Mouse (Mus musculus) gastrocnemius, adult 2 months (tissue): ENCODE data around the gene Gm20388. TPM values are rescaled to one million over a fixed set of nuclear protein-coding genes. Genes with fewer than 3 reads are reported as not detected.

Experiments used
- DNase-seq: peaks from one replicate; pipeline ENCODE4 v3.0.0; 2022
- H3K27ac ChIP-seq: fragments of 200-600 bp; 2 replicates; pipeline ENCODE4 v1.8.1; 2022; ENCODE audit warnings: mild to moderate bottlenecking
- H3K4me3 ChIP-seq: fragments of 200-600 bp; 2 replicates; pipeline ENCODE4 v1.8.1; 2022; ENCODE audit warnings: mild to moderate bottlenecking, moderate library complexity
- CTCF ChIP-seq: fragments of 200-600 bp; IDR thresholded peaks from 2 replicates; pipeline ENCODE4 v1.8.1; 2022; ENCODE audit warnings: antibody characterized with exemption, mild to moderate bottlenecking, moderate library complexity
- intact Hi-C: fragments of 180-260 bp; cut with DNase I; formaldehyde crosslinking; loops from one replicate; pipeline ENCODE4 v1.15.1; 2025
- total RNA-seq, 2 experiments: library from RNA; stranded (reverse); gene quantifications; 2 replicates each; pipeline ENCODE4 v1.2.3; 2021

Gm20388 gene
- total RNA-seq, 2 experiments from 2014 or later = 6.1 to 15.0 TPM

- H3K27ac ChIP-seq = no peak overlapping the region
- H3K4me3 ChIP-seq = no peak overlapping the region
- TF ChIP-seq CTCF = no peak
- DNase-seq = no peak
- intact Hi-C loops = no loop called here
These were observed 1066.5 kb downstream of the Gm20388 start for GRCm38 (mm10) chr8:120977131-120977530.

GRCm38 (mm10) chr8:120979210-120979609 lies 1068.6 kb downstream of the Gm20388 start:
- no peak for DNase-seq
- intact Hi-C loops = no loop called here
- no peak for TF ChIP-seq CTCF
- H3K4me3 ChIP-seq = no peak overlapping the region
- no peak overlapping the region for H3K27ac ChIP-seq

DNA sequence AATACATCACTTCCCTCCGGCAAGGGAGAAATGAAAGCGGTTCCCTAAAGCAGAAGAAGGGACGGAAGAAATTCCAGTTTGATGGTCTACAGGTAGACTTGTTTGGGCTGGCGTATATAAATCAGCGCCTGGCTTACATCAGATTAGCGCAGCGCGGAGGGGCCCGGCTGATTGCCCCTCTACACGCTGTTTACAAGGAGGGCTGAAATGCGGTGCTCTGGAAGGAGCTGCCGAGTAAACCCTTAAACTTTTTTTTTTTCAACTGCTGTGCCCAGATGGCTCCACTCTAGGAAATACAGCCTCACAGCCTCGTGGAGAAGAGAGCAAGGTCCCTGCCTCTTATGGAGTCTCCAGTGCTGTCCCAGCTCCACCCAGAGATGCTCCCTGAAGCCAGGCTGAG lies 1070.3 kb downstream of the Gm20388 start:
- no peak for TF ChIP-seq CTCF
- H3K27ac ChIP-seq = no peak overlapping the region
- intact Hi-C loops = no loop called here
- H3K4me3 ChIP-seq = no peak overlapping the region
- no peak for DNase-seq

GRCm38 (mm10) chr8:120984888-120985287 lies 1074.2 kb downstream of the Gm20388 start:
- H3K27ac ChIP-seq = no peak overlapping the region
- intact Hi-C loops = no loop called here
- H3K4me3 ChIP-seq = no peak overlapping the region
- TF ChIP-seq CTCF = no peak
- no peak for DNase-seq

DNA sequence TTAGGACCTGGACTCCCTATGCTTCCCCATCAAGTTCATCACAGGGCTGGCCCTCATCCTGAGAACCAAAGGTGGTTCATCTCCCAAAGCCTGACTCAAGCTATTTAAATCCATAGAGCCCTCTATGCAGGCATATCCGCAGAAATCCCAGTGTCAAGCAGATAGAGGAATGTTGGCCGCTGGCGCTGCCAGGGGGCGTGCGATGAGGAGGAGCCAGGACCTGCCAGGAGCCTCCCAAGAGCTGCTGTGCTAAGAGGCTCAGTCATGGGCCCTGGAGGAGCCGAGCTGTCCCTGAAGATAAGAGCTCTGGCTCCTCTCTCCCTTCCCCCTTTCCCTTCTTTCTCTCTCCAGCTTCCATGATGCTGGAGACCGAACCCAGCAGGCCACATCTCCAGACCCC lies 1075.4 kb downstream of the Gm20388 start:
- Histone ChIP-seq H3K27ac (no peak overlapping the region), H3K4me3 (no peak overlapping the region)
- DNase-seq = no peak
- intact Hi-C loops = no loop called here
- TF ChIP-seq CTCF = no peak

DNA sequence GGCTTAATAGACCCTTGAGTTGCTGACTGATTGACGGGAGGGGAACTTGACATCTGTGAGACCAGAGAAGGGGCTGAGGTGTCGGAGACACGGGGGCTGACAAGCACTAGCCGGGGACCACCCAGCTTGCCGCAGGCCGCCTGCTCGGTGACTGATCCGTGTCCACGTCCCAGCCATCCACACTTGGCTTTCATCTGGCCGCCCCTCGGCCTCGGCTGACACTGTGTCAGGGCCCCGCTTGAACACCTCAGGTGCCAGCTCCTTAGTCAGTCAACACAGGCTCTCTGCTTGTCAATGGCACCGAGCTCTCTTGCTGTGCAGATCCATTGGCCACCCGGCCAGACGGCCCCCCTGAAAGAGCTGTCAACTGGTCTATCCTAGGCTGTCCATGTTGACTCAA lies 1083.1 kb downstream of the Gm20388 start:
- Histone ChIP-seq H3K27ac (no peak overlapping the region), H3K4me3 (no peak overlapping the region)
- no peak for DNase-seq
- TF ChIP-seq CTCF = no peak
- intact Hi-C loops = no loop called here

- no peak overlapping the region for H3K27ac ChIP-seq
- TF ChIP-seq CTCF = no peak
- intact Hi-C loops = no loop called here
- DNase-seq = no peak
- no peak overlapping the region for H3K4me3 ChIP-seq
These were observed 1084.8 kb downstream of the Gm20388 start for GRCm38 (mm10) chr8:120995424-120995823.

GRCm38 (mm10) chr8:120996905-120997581 lies 1086.4 kb downstream of the Gm20388 start:
- H3K27ac ChIP-seq = no peak overlapping the region
- no peak for TF ChIP-seq CTCF
- H3K4me3 ChIP-seq = no peak overlapping the region
- DNase-seq = peak; percentile 57
- intact Hi-C loops = no loop called here

GRCm38 (mm10) chr8:120997926-120998325 lies 1087.3 kb downstream of the Gm20388 start:
- intact Hi-C loops = no loop called here
- H3K27ac ChIP-seq = no peak overlapping the region
- TF ChIP-seq CTCF = no peak
- no peak for DNase-seq
- no peak overlapping the region for H3K4me3 ChIP-seq

GRCm38 (mm10) chr8:120998966-120999365 lies 1088.3 kb downstream of the Gm20388 start:
- Histone ChIP-seq H3K4me3 (no peak overlapping the region), H3K27ac (no peak overlapping the region)
- no peak for TF ChIP-seq CTCF
- DNase-seq = no peak
- intact Hi-C loops = no loop called here

- Histone ChIP-seq H3K4me3 (no peak overlapping the region), H3K27ac (no peak overlapping the region)
- no peak for TF ChIP-seq CTCF
- DNase-seq = no peak
- intact Hi-C loops = no loop called here
These were observed 1091.3 kb downstream of the Gm20388 start for GRCm38 (mm10) chr8:121001951-121002350.

GRCm38 (mm10) chr8:121002871-121003539 lies 1092.4 kb downstream of the Gm20388 start:
- H3K4me3 ChIP-seq = no peak overlapping the region
- H3K27ac ChIP-seq = no peak overlapping the region
- TF ChIP-seq CTCF = no peak
- intact Hi-C loops = no loop called here
- no peak for DNase-seq

DNA sequence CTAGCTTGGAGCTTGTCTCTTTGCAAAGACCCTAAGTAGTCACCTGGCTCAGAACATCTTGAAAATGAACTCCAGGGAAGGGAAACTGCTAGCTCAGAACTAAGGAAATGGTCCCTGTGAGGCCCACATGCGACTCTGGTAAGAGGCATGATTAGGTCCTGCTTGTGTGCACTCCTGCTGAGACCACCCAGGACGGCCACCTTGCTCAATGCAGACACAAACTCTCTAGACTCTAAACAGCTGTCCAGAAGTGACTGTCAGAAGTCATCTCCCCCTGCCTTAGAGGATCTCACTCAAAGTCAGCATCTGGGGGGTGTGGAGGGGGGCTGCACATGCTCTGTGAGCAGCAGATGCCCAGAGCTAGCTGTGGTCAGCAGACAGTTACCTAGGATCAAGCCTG lies 1093.0 kb downstream of the Gm20388 start:
- no peak for TF ChIP-seq CTCF
- DNase-seq = no peak
- intact Hi-C loops = no loop called here
- Histone ChIP-seq H3K4me3 (no peak overlapping the region), H3K27ac (no peak overlapping the region)

DNA sequence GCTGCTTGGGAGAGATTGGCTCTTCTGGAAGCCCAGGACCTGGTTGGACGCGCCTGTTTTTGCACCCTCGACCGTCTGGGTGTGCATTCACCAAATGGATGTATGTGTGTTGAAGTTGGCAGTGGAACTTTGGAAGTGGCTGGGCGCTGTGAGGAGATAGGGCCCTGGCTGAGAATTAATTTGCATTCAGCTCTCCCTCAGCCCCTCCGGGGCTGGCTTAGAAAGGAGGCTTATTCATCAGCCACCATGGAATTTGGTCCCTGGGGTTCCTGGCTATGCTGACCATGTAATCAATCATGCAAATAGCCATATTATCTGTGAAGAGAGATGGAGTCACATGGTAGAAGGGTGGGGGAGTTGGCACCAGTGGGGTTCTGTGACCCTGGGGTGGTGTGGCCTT lies 1102.7 kb downstream of the Gm20388 start:
- intact Hi-C loops = no loop called here
- Histone ChIP-seq H3K27ac (no peak overlapping the region), H3K4me3 (no peak overlapping the region)

More for the DNA sequence above, 1102.7 kb downstream of the Gm20388 start:
- DNase-seq = no peak
- TF ChIP-seq CTCF = no peak
